Mouse (Mus musculus): ENCODE data around the gene Nudt3. TPM values are rescaled to one million over a fixed set of nuclear protein-coding genes. Genes with fewer than 3 reads are reported as not detected.

The Nudt3 gene
- polyA plus RNA-seq, 1 experiment from 2014 or later: 20.5 TPM

- Histone ChIP-seq H3K27me3 (ENCODE audit: control insufficient read depth, insufficient read depth, low read depth, low read length) (no peaks in the 10 kb centered on the region), H3K36me3 (ENCODE audit: control insufficient read depth, insufficient read depth) (peaks cover 4% of the 10 kb centered on the region; the same call in 1 of the 2 replicates), H3K9me3 (replicated peaks; ENCODE audit: control insufficient read depth, low read length) (no peaks in the 10 kb centered on the region), H3K4me1 (ENCODE audit: control insufficient read depth, low read depth, low read length) (peaks cover 37% of the 10 kb centered on the region), H3K4me2 (ENCODE audit: low read depth, low read length) (peak overlapping the region; percentile 95), H3K4me3 (ENCODE audit: low read depth, low read length) (peak overlapping the region; percentile 72), H3K9ac (ENCODE audit: low read depth, low read length) (peak overlapping the region; percentile 43), H3K27ac (ENCODE audit: low read length) (no peak overlapping the region)
- no peak for ATAC-seq (ENCODE audit: low read depth)
- 2% methylated on average over 13 of the region's 13 CpGs for WGBS (ENCODE audit: insufficient replicate concordance)
Observed at GRCm38 (mm10) chr17:27565942-27566267, 57.4 kb downstream of the Nudt3 start.

- H3K27ac ChIP-seq (ENCODE audit: low read length): peak within 1 kb of the TSS; percentile 62
- no peaks in the 10 kb centered on the region for H3K27me3 ChIP-seq (ENCODE audit: control insufficient read depth, insufficient read depth, low read depth, low read length)
- peak within 1 kb of the TSS; percentile 77 for H3K9ac ChIP-seq (ENCODE audit: low read depth, low read length)
- under 1% methylated on average over 57 of the region's 58 CpGs for WGBS (ENCODE audit: insufficient replicate concordance)
- H3K4me1 ChIP-seq (ENCODE audit: control insufficient read depth, low read depth, low read length): peaks cover 37% of the 10 kb centered on the region
- peaks cover 4% of the 10 kb centered on the region; the same call in 1 of the 2 replicates for H3K36me3 ChIP-seq (ENCODE audit: control insufficient read depth, insufficient read depth)
- peak; percentile 96 for ATAC-seq (ENCODE audit: low read depth)
- peak within 1 kb of the TSS; percentile 72 for H3K4me3 ChIP-seq (ENCODE audit: low read depth, low read length)
- no peaks in the 10 kb centered on the region for H3K9me3 ChIP-seq (replicated peaks; ENCODE audit: control insufficient read depth, low read length)
- H3K4me2 ChIP-seq (ENCODE audit: low read depth, low read length): peak within 1 kb of the TSS; percentile 95
Observed at GRCm38 (mm10) chr17:27565163-27565941, 57.9 kb downstream of the Nudt3 start, which contains the start of gene AI413582. Gene AI413582 (minus strand): TSS chr17:27565756.

GRCm38 (mm10) chr17:27564391-27565162 lies 58.7 kb downstream of the Nudt3 start:
- Histone ChIP-seq H3K27me3 (ENCODE audit: control insufficient read depth, insufficient read depth, low read depth, low read length) (no peaks in the 10 kb centered on the region), H3K4me1 (ENCODE audit: control insufficient read depth, low read depth, low read length) (peaks cover 42% of the 10 kb centered on the region), H3K36me3 (ENCODE audit: control insufficient read depth, insufficient read depth) (peaks cover 4% of the 10 kb centered on the region; the same call in 1 of the 2 replicates), H3K4me3 (ENCODE audit: low read depth, low read length) (peak overlapping the region; percentile 72), H3K4me2 (ENCODE audit: low read depth, low read length) (peak overlapping the region; percentile 95), H3K9me3 (replicated peaks; ENCODE audit: control insufficient read depth, low read length) (no peaks in the 10 kb centered on the region), H3K9ac (ENCODE audit: low read depth, low read length) (peak overlapping the region; percentile 77), H3K27ac (ENCODE audit: low read length) (peak overlapping the region; percentile 62; the same call in 1 of the 2 replicates)
- no peak for ATAC-seq (ENCODE audit: low read depth)
- WGBS (ENCODE audit: insufficient replicate concordance): 7% methylated on average over 20 of the region's 20 CpGs

DNA sequence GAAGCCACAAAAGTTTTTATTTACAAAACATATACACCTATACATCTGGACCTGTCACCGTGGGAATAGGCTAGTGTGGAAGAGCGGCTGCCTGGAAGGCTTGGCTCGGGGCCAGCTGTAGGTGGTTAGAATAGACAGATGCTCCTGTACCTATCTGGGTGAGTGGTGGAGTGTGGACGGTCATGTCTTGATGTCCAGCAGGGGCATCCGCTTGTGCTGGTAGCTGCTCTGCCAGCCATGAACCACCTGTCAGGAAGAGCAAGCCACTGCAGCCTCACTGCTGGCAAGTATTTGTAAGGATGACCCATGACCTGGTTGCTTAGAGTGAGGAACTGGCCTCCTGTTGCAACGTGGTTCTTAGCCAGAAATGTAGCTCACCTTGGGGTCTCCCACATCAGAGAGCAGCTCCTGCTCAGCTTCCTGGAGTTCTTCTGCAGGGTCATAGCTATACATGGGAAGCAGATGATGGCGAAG lies 59.5 kb downstream of the Nudt3 start:
- WGBS (ENCODE audit: insufficient replicate concordance): 48% methylated on average over 7 of the region's 7 CpGs
- peaks cover 4% of the 10 kb centered on the region; the same call in 1 of the 2 replicates for H3K36me3 ChIP-seq (ENCODE audit: control insufficient read depth, insufficient read depth)
- H3K9ac ChIP-seq (ENCODE audit: low read depth, low read length): no peak overlapping the region
- H3K4me3 ChIP-seq (ENCODE audit: low read depth, low read length): no peak overlapping the region
- H3K4me1 ChIP-seq (ENCODE audit: control insufficient read depth, low read depth, low read length): peaks cover 48% of the 10 kb centered on the region
- H3K27me3 ChIP-seq (ENCODE audit: control insufficient read depth, insufficient read depth, low read depth, low read length): no peaks in the 10 kb centered on the region
- no peak for ATAC-seq (ENCODE audit: low read depth)
- H3K4me2 ChIP-seq (ENCODE audit: low read depth, low read length): no peak overlapping the region
- H3K27ac ChIP-seq (ENCODE audit: low read length): no peak overlapping the region
- no peaks in the 10 kb centered on the region for H3K9me3 ChIP-seq (replicated peaks; ENCODE audit: control insufficient read depth, low read length)

- Histone ChIP-seq H3K27ac (ENCODE audit: low read length) (no peak overlapping the region), H3K4me2 (ENCODE audit: low read depth, low read length) (no peak overlapping the region), H3K36me3 (ENCODE audit: control insufficient read depth, insufficient read depth) (peaks cover 4% of the 10 kb centered on the region; the same call in 1 of the 2 replicates), H3K4me3 (ENCODE audit: low read depth, low read length) (no peak overlapping the region), H3K27me3 (ENCODE audit: control insufficient read depth, insufficient read depth, low read depth, low read length) (no peaks in the 10 kb centered on the region), H3K9me3 (replicated peaks; ENCODE audit: control insufficient read depth, low read length) (no peaks in the 10 kb centered on the region), H3K9ac (ENCODE audit: low read depth, low read length) (no peak overlapping the region), H3K4me1 (ENCODE audit: control insufficient read depth, low read depth, low read length) (peaks cover 61% of the 10 kb centered on the region)
- ATAC-seq (ENCODE audit: low read depth): no peak
- 39% methylated on average over 9 of the region's 11 CpGs for WGBS (ENCODE audit: insufficient replicate concordance)
Observed at GRCm38 (mm10) chr17:27561809-27562526, 61.3 kb downstream of the Nudt3 start.

DNA sequence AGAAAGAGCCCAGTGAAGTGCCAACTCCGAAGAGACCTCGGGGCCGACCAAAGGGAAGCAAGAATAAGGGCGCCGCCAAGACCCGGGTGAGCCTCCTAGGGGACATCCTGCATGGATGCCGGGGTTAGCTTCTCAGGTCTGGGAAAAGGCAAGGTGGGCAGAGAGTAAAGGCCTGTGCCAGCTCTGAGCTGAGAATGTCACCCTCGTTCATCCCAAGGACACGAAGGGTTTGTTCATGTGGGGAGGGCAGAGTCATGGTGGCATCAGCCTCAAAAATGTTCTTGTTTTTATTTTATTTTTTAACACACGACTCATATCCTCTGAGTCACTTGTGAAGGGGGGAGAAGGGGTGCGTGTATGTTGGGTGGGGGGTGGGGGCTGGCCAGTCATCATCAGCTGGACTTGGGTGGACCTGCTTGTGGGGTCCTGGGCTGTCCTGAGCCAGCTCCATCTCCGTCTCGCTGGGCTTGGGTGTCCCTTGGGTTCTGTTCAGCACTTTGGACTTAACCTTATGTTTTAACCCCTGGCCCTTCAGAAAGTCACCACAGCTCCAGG lies 62.3 kb downstream of the Nudt3 start:
- ATAC-seq (ENCODE audit: low read depth): no peak
- Histone ChIP-seq H3K27ac (ENCODE audit: low read length) (no peak overlapping the region), H3K4me2 (ENCODE audit: low read depth, low read length) (no peak overlapping the region), H3K9ac (ENCODE audit: low read depth, low read length) (no peak overlapping the region), H3K9me3 (replicated peaks; ENCODE audit: control insufficient read depth, low read length) (no peaks in the 10 kb centered on the region), H3K36me3 (ENCODE audit: control insufficient read depth, insufficient read depth) (peaks cover 4% of the 10 kb centered on the region; the same call in 1 of the 2 replicates), H3K27me3 (ENCODE audit: control insufficient read depth, insufficient read depth, low read depth, low read length) (no peaks in the 10 kb centered on the region), H3K4me1 (ENCODE audit: control insufficient read depth, low read depth, low read length) (peaks cover 56% of the 10 kb centered on the region), H3K4me3 (ENCODE audit: low read depth, low read length) (no peak overlapping the region)
- WGBS (ENCODE audit: insufficient replicate concordance): 72% methylated on average over 13 of the region's 13 CpGs

- peak overlapping the region; percentile 92; the same call in 1 of the 2 replicates for H3K4me2 ChIP-seq (ENCODE audit: low read depth, low read length)
Observed at GRCm38 (mm10) chr17:27559596-27559995, 63.7 kb downstream of the Nudt3 start.

DNA sequence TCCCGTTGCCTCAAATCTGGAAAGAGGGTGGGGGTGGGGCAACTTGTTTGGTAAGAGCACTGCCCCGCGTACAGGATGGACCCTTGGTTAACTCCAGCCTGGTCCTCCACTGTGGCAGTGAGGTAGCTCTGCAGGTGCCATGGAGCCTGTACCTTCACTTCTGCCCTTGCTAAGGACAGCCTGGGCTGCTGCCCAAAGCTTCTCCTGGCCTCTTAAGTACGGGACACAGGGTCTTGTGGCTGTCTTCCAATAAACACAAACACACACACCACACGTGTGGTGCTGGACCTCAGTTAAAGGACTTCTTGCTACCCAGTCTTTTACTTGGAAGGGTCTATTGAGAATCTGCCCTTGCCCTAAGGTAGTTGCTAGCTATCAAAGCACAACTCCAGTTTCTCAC lies 64.5 kb downstream of the Nudt3 start:
- Histone ChIP-seq H3K27ac (ENCODE audit: low read length) (no peak overlapping the region), H3K9ac (ENCODE audit: low read depth, low read length) (no peak overlapping the region; the same call in 1 of the 2 replicates), H3K4me3 (ENCODE audit: low read depth, low read length) (peak overlapping the region; percentile 81), H3K4me1 (ENCODE audit: control insufficient read depth, low read depth, low read length) (peaks cover 54% of the 10 kb centered on the region), H3K9me3 (replicated peaks; ENCODE audit: control insufficient read depth, low read length) (no peaks in the 10 kb centered on the region), H3K36me3 (ENCODE audit: control insufficient read depth, insufficient read depth) (peaks cover 4% of the 10 kb centered on the region; the same call in 1 of the 2 replicates), H3K4me2 (ENCODE audit: low read depth, low read length) (peak overlapping the region; percentile 92), H3K27me3 (ENCODE audit: control insufficient read depth, insufficient read depth, low read depth, low read length) (no peaks in the 10 kb centered on the region)
- WGBS (ENCODE audit: insufficient replicate concordance): under 1% methylated on average over 5 of the region's 5 CpGs
- ATAC-seq (ENCODE audit: low read depth): no peak

More at GRCm38 (mm10) chr17:27559596-27559995, 63.7 kb downstream of the Nudt3 start:
- Histone ChIP-seq H3K36me3 (ENCODE audit: control insufficient read depth, insufficient read depth) (peaks cover 4% of the 10 kb centered on the region; the same call in 1 of the 2 replicates), H3K9me3 (replicated peaks; ENCODE audit: control insufficient read depth, low read length) (no peaks in the 10 kb centered on the region), H3K4me3 (ENCODE audit: low read depth, low read length) (no peak overlapping the region), H3K27ac (ENCODE audit: low read length) (no peak overlapping the region), H3K9ac (ENCODE audit: low read depth, low read length) (no peak overlapping the region), H3K27me3 (ENCODE audit: control insufficient read depth, insufficient read depth, low read depth, low read length) (no peaks in the 10 kb centered on the region), H3K4me1 (ENCODE audit: control insufficient read depth, low read depth, low read length) (peaks cover 56% of the 10 kb centered on the region)
- WGBS (ENCODE audit: insufficient replicate concordance): 39% methylated on average over 11 of the region's 12 CpGs
- no peak for ATAC-seq (ENCODE audit: low read depth)
